Mouse (Mus musculus) heart, postnatal 0 days (tissue): Measurements from ENCODE around the gene Adm2.

Experiments
- CTCF ChIP-seq: IDR thresholded peaks from 2 replicates; pipeline ENCODE4 v1.5.1; 2016; ENCODE audit warnings: antibody characterized with exemption, control low read depth, low read depth
- EP300 ChIP-seq: IDR thresholded peaks from 2 replicates; pipeline ENCODE4 v1.6.1; 2016; ENCODE audit warnings: antibody characterized with exemption, low read depth

DNA sequence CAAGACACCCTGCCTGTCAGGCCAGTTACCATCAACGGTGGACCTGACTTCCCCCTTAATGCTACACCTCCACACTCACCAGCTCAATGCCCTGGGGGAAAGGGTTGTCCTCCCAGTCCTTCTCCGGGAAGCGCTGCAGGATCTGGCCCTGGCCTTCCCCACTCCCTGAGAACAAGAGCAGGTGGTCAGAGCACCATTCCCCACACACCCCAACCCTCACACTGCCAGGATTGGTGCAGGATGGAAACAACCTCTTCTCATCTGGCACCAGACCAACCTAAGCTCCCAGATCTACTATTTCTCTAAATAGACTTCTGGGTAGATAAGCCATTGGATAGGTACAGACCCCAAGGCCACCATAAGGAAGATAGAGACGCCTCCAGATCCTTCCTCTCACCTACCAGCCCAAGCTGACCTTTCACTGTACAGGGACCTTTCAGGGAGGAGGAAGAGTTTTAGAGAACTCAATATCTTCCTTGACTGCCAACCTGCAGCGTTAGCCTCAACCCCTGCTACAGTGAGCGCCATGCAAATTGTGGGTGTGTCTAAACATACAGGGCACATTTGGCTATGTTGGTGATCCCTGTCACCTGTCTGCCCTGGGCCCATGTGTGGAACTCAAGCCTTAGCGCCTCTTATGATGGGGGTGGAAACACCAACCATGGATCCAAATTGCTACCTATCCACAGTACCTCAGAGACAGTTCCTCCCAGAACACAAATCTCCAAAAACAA is 13.9 kb upstream of the Adm2 start:
- no peak for TF ChIP-seq CTCF
- no peak for TF ChIP-seq EP300
